Mouse (Mus musculus) CD4-positive, CD25-positive, alpha-beta regulatory T cell, adult 2 months (primary cell): ENCODE measurements at regions not wholly inside any gene's neighbourhood (a gene's known extent, or its start where the extent isn't known, plus 50 kb on each side); places are given as distances from the start of the nearest gene placed in this dataset.
A peak's percentile ranks its signal among the peaks of the same experiment; 100 is the strongest.

Experiments
- DNase-seq: peaks from one replicate; pipeline ENCODE4 v3.0.0-alpha.2; 2012; ENCODE audit warnings: low read depth, low spot score

DNA sequence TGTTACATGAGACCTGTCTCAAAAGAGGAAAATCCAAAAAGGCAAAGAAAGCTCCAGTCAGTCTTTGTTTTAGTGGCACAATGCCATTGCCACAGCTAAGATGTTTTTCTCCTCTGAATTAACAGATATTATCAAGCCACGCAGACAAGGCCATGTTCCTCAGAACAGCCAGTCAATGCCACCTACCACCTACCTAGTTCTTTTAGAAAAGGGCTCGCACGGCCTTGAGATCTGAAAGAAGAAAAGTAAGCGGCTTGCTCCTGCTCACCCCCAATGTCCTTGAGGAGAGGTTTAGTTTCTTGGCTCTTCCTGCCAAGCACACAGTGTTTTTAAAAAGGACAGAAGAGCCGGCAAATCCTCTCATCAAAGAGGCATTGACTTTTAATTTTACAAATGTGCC, 88.7 kb upstream of the Noct start:
- no peak for DNase-seq

DNA sequence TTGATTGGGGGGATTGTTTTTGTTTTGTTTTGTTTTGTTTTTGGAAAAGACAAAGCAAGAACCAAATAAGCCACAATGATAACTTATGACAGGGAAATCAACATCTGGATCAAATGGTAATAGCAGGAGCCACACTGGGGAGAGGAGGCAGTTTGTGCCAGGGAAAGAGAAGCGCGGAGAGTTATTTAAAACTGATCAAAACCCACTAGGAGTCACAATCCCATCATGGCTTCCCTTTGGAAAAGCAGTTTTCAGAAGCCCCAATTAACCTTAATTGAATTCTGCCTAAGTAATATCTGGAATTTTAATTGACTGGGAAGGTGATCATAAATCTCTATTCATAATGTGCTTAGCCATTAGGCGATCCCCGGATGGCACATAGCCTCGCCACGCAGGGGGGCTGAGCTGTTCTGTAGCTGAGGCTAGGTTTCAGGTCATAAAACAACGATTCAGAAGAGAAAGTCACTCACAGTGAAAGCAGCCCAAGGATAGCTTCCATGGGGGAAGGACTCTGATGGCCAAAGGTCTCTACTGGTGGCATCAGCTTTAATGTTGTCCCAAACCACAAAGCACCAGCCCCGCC, 86.4 kb upstream of the Noct start:
- no peak for DNase-seq

DNA sequence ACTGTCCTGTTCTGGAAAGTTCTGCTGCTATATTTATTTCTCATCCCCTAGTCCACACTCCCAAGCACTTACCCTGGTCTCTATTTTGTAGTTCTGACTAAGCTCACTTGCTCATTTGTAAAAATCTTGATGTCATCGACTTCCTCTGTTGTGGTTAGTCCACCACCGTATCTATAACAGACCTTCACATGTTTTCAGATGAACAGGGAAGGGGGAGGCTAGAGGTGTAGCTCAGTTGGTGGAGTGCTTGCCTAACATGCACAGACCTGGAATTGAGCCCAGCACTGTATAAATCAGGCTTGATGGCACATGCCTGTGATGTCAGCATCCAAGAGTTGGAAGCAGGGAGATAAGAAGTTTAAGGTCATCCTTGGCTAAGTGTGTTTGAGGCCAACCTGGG, 78.3 kb upstream of the Noct start:
- DNase-seq = peak; percentile 32

DNA sequence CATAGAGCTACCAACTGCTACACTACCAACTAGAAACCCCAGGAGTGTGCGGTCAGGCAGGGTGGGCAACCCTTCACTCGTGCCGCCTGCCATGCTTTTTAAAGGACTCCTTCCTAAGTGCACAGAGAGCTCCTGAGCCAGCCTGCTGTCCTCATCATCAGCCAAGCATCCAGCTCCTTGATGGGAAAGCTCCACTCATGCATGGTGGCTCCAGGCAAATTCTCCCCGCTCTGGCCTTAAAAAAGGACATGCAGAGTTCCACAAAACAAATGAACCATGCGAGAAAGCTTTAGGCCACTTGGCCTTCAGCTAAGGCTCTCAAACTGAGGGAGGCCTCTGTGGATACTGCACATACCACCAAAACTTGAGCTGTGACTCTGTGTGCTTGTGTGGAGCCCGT, 74.2 kb upstream of the Noct start:
- DNase-seq = no peak

DNA sequence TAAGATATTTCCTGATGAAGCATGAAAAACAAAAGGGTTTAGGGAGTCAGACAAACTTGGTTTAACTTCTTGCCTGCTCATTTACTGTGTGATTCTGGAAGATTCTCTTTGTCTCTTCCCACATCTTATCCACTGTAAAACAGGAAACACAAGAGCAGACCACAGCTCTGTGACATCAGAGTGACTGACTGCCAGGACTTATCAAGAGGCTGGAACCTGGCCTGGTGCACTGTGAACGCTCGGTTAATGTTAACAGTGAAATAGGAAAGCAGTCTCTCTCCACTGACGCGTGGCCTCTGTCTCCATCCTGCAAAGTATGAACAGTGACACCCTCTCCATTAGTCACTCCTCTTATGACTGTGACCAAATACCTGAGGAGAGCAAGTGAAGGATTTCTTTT, 73.1 kb upstream of the Noct start:
- no peak for DNase-seq

DNA sequence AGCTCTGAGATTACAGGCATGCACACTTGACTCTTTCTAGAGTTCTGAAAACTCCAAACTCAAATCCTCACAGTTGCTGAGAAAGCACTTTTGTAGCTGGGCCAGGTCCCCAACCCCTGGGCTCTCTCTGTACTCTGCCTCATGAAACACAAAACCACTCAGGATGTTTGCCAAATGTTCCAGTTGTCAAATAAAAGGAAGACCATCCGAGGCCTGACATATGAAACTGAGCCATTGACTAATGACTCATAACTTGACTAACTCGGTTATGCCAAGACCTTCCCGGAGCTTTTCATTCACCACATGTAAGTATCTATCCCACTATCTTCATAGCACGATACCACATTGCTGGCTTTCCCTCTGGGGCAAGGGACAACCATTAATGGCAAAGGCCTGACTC, 68.6 kb upstream of the Noct start:
- DNase-seq = no peak

DNA sequence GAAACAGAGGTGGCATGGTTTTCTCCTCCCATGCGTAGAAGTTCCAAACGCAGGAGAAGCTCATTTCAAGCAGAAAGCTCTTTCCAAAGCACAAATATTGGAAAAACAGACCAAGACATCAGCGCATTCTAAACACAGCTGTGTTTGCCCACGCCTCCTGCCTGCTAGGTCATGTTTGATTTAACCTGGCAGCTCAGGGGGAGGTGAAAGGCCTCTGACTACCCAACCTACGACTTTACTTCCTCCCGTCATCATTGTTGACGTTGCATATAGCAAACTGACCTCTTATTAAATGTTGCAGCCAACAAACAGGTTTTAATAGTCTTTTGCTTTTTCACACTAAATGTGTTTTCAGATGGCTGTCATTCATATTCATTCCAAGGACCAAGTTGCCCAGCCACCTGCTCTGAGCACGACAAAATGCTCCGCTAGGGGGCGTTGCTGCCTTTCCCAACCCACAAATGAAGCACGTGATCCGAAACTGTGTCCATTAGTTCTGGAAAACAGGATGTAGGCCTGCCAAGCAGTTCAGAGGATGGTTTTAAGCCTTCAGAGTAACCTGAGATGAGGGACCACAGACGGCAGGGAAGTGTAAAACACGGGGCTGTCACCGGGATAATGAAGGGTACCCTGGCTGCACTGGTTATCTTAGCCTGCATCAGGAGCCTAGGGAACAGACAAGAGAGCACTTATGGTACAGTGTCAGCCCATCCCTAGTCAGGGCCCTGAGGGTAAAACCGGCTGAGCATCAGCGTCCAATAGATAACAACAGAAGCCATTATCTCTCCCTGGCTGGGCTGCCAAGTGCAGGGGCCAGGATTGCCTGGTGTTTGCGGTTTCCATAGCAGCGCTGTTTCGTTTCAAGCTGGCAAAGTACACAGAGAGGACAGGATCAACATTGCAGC, 67.6 kb upstream of the Noct start:
- DNase-seq = peak; percentile 15

DNA sequence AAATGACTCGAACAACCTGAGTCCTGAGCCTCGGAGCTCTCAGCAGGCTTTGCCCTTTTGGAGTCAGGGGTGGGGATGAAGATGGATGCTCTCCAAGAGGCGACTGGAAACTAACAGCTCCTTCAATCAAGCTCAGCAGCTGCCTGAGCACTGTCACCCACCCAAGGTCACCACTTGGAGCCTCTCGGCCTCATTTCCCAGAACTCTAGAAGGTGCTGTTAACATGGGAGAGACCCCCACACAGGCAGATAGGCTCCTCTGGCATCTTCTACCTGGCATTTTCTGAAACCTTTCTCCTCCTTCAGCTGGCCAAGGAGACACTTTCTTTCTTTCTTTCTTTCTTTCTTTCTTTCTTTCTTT, 67.0 kb upstream of the Noct start:
- DNase-seq = no peak

DNA sequence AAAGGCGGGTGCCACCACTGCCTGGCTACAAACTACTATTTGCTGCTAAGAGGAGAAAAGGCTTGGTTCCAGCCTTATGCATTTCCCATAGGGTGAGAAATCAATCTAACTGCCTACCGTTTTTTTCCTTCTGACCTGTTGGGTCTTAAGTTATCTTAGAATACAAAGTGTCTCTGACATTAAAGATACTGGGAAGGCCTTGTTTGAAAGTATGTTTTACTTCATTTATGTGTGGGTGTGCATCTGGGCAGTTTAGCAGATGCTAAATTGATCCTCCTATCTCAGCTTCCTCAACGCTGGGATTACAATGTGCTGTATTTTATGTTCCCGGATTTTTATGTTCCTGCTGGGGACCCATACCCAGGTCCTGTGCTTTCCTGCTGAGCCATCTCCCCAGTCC, 65.8 kb upstream of the Noct start:
- no peak for DNase-seq

DNA sequence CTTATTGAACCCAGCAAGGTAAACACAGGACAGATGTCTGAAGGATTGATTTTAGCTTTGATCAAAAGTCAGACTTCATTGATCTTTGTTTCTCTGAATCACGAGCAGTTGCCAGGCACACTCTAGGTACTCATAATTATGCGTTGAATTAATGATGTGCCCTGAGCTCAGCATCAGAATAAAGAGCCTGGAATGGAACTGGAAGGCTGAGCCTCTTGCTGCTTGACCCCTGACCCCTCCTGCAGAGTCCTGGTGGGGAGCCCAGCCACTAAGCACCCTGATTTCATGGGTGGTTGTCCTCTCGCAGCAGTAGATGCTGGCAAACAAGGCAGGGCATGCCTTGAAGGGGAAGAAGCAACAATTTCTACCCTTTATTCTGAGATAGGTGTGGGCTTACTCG, 64.9 kb upstream of the Noct start:
- DNase-seq = no peak

DNA sequence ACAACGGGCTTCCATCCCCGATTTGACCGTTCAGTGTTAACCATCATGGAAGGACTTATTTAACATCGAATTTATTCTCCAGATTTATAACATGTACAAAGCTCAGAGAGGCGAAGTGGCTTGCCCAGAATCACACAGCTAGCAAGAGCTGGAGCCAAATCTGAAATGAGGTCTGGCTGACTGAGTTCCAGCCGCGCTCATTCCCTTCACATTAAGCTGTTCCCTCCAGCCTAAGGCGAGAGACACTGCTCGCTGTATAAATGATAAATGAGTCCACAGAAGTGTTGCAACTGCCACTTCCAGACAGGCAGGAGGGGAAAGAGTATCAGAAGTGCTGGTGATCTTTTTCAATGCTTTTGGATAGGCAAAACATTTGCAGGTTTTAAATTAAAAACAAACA, 64.4 kb upstream of the Noct start:
- no peak for DNase-seq

DNA sequence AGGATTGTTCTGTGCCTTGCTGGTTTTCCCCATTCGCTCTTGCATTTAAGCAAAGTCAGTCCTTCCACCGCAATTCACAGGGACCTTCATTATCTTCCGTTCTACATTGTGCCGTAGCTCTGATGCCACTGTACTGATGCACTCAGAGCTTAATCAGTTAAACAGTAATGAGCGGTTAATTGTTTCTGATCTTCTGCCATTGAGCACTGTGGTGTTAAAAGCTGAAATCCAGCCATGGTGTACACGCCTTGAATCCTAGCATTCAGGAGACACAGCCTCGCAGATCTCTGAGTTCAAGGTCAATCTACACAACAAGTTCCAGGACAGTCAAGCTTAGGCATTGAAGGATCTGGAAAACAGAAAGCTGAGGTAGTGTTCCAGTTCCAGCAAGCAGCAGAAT, 63.6 kb upstream of the Noct start:
- no peak for DNase-seq

DNA sequence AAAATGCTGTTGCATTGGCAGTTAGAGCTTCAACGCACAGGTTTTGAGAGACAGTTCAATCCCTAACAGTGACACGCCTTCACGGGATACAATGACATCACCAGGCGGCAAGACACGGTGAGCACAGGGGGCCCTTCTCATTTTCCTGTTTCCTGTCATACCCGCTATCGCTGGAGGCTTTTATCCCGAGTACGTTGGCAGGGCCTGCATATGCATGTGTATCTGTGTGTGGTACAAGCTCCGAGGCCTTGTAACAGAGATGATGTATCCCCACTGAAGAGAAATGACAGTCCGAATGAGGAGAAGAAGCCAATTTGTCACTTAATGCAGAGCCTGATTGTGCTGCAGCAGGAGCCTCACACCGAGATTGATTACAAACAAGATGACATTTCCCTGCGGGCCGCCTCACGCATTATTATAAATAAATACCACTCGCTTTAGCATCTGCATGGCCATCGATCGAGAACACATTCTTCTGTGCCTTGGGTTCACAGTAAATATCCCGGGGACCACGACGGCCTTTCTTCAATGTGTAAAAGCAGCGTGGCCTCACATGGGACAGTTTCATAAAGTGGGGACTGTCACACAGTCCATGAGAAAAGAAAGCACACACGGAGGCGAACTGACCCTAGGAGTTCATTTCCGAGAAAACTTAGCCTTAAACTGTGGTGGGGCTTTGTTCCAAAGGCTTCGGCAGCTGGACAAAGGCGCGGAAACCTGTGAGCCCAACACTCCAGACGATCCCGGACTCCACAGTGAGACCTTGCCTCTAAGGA, 54.9 kb upstream of the Noct start:
- no peak for DNase-seq

DNA sequence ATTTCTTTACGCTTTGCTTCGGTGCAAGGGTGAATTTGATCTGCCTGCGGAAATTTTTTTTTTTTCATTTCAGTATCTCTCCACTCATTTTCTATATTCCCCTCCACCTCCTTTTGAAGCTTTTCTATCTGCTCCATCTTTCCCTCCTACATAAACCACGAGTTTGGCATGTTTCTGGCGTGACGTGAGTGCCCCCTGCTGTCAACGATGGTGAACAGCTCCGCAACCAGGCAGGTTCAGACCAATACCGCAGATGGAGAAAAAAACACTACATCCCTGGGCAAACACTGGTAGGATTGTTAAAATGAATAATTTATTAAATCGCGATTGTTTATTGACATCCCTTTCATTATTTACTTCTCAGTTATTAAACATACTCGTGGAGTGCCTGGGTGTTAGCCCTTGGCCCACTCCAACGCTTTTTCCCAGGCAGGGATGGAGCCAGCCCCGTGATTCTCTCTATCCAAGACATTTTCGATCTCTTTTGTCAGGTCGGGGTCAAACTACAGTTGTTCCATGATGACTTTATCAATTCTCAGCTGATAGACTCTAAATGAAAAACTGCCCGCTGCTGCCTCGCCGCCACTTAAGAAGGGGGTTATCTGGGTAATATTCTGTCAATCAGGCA, 53.9 kb upstream of the Noct start:
- peak; percentile 82 for DNase-seq
